Mouse (Mus musculus): ENCODE measurements around the gene Fbxw11. TPM values are rescaled to one million over a fixed set of nuclear protein-coding genes. Genes with fewer than 3 reads are reported as not detected.
A peak's percentile ranks its signal among the peaks of the same experiment; 100 is the strongest.
"Not testable (repeated sequence)": the region's sequence is repeated elsewhere in the genome, so short reads cannot be mapped to it uniquely, and the experiment has no call there.

The Fbxw11 gene
- polyA plus RNA-seq, 1 experiment from 2014 or later: 65.7 TPM

GRCm38 (mm10) chr11:32682335-32683102 is 40.0 kb downstream of the Fbxw11 start:
- 78% methylated on average over 5 of the region's 5 CpGs for WGBS

GRCm38 (mm10) chr11:32684690-32685254 is 42.2 kb downstream of the Fbxw11 start:
- no peak overlapping the region for H3K4me3 ChIP-seq (replicated peaks)
- WGBS: 72% methylated on average over 3 of the region's 3 CpGs
- ATAC-seq: no peak

More at GRCm38 (mm10) chr11:32682335-32683102, 40.0 kb downstream of the Fbxw11 start:
- peaks cover 27% of the 10 kb centered on the region for H3K4me1 ChIP-seq (replicated peaks)
- H3K9me3 ChIP-seq: no peaks in the 10 kb centered on the region
- ATAC-seq: no peak
- no peak overlapping the region for H3K27ac ChIP-seq
- H3K36me3 ChIP-seq: no peaks in the 10 kb centered on the region
- H3K27me3 ChIP-seq (replicated peaks): no peaks in the 10 kb centered on the region
- no peak overlapping the region for H3K4me2 ChIP-seq (replicated peaks)
- no peak overlapping the region for H3K4me3 ChIP-seq (replicated peaks)
- no peak overlapping the region for H3K9ac ChIP-seq

GRCm38 (mm10) chr11:32688245-32688855 is 45.8 kb downstream of the Fbxw11 start:
- ATAC-seq: no peak
- Histone ChIP-seq H3K4me1 (replicated peaks) (peaks cover 7% of the 10 kb centered on the region; the same call in 1 of the 2 replicates), H3K9ac (no peak overlapping the region), H3K4me2 (replicated peaks) (no peak overlapping the region), H3K36me3 (no peaks in the 10 kb centered on the region), H3K9me3 (no peaks in the 10 kb centered on the region), H3K27me3 (replicated peaks) (no peaks in the 10 kb centered on the region), H3K27ac (no peak overlapping the region), H3K4me3 (replicated peaks) (no peak overlapping the region)
- 85% methylated on average over 2 of the region's 2 CpGs for WGBS

More at GRCm38 (mm10) chr11:32684690-32685254, 42.2 kb downstream of the Fbxw11 start:
- Histone ChIP-seq H3K27me3 (replicated peaks) (no peaks in the 10 kb centered on the region), H3K27ac (no peak overlapping the region), H3K4me1 (replicated peaks) (peaks cover 13% of the 10 kb centered on the region), H3K4me2 (replicated peaks) (no peak overlapping the region), H3K36me3 (no peaks in the 10 kb centered on the region), H3K9ac (no peak overlapping the region; the same call in 1 of the 2 replicates), H3K9me3 (no peaks in the 10 kb centered on the region)

- H3K4me3 ChIP-seq (replicated peaks): no peak overlapping the region
- H3K27me3 ChIP-seq (replicated peaks): no peaks in the 10 kb centered on the region
- H3K9me3 ChIP-seq: no peaks in the 10 kb centered on the region
- no peak overlapping the region for H3K27ac ChIP-seq
- H3K4me1 ChIP-seq (replicated peaks): peaks cover 3% of the 10 kb centered on the region; the same call in 1 of the 2 replicates
- no peak overlapping the region for H3K4me2 ChIP-seq (replicated peaks)
- ATAC-seq: no peak
- no peaks in the 10 kb centered on the region for H3K36me3 ChIP-seq
- WGBS: 94% methylated on average over 1 of the region's 1 CpGs
- no peak overlapping the region for H3K9ac ChIP-seq
These were observed 47.0 kb downstream of the Fbxw11 start for GRCm38 (mm10) chr11:32689510-32689909.

- Histone ChIP-seq H3K4me3 (replicated peaks) (no peak overlapping the region), H3K27me3 (replicated peaks) (no peaks in the 10 kb centered on the region), H3K36me3 (no peaks in the 10 kb centered on the region), H3K9ac (no peak overlapping the region), H3K9me3 (no peaks in the 10 kb centered on the region), H3K4me1 (replicated peaks) (peaks cover 5% of the 10 kb centered on the region), H3K4me2 (replicated peaks) (no peak overlapping the region), H3K27ac (no peak overlapping the region)
- no peak for ATAC-seq
- WGBS: 98% methylated on average over 1 of the region's 1 CpGs
These were observed 50.3 kb downstream of the Fbxw11 start for GRCm38 (mm10) chr11:32692834-32693233.

- Histone ChIP-seq H3K4me3 (replicated peaks) (no peak overlapping the region), H3K4me1 (replicated peaks) (peaks cover 9% of the 10 kb centered on the region), H3K27me3 (replicated peaks) (no peaks in the 10 kb centered on the region), H3K27ac (no peak overlapping the region), H3K4me2 (replicated peaks) (no peak overlapping the region), H3K36me3 (no peaks in the 10 kb centered on the region), H3K9me3 (no peaks in the 10 kb centered on the region), H3K9ac (no peak overlapping the region)
- WGBS: 40% methylated on average over 7 of the region's 7 CpGs
- peak; percentile 78 for ATAC-seq
These were observed 51.1 kb downstream of the Fbxw11 start for GRCm38 (mm10) chr11:32693431-32694141.

GRCm38 (mm10) chr11:32694322-32695003 is 51.9 kb downstream of the Fbxw11 start:
- not testable (repeated sequence) for H3K27ac ChIP-seq; H3K36me3 ChIP-seq; H3K4me3 ChIP-seq (replicated peaks); H3K9ac ChIP-seq; H3K27me3 ChIP-seq (replicated peaks); ATAC-seq; H3K9me3 ChIP-seq; H3K4me2 ChIP-seq (replicated peaks); H3K4me1 ChIP-seq (replicated peaks)
- WGBS: 70% methylated on average over 9 of the region's 9 CpGs

- peaks cover 9% of the 10 kb centered on the region for H3K4me1 ChIP-seq (replicated peaks)
- no peak overlapping the region for H3K9ac ChIP-seq
- H3K9me3 ChIP-seq: no peaks in the 10 kb centered on the region
- H3K27me3 ChIP-seq (replicated peaks): no peaks in the 10 kb centered on the region
- no peak for ATAC-seq
- H3K27ac ChIP-seq: no peak overlapping the region; the same call in 1 of the 2 replicates
- H3K4me3 ChIP-seq (replicated peaks): no peak overlapping the region
- 18% methylated on average over 2 of the region's 2 CpGs for WGBS
- no peak overlapping the region for H3K4me2 ChIP-seq (replicated peaks)
- no peaks in the 10 kb centered on the region for H3K36me3 ChIP-seq
These were observed 54.0 kb downstream of the Fbxw11 start for GRCm38 (mm10) chr11:32696446-32697090.

GRCm38 (mm10) chr11:32697695-32698094 is 55.2 kb downstream of the Fbxw11 start:
- WGBS: 63% methylated on average over 3 of the region's 3 CpGs

GRCm38 (mm10) chr11:32699913-32700493 is 57.5 kb downstream of the Fbxw11 start:
- Histone ChIP-seq H3K9me3 (no peaks in the 10 kb centered on the region), H3K4me1 (replicated peaks) (peaks cover 9% of the 10 kb centered on the region; the same call in 1 of the 2 replicates), H3K9ac (no peak overlapping the region), H3K36me3 (no peaks in the 10 kb centered on the region), H3K27me3 (replicated peaks) (no peaks in the 10 kb centered on the region), H3K4me2 (replicated peaks) (no peak overlapping the region), H3K27ac (no peak overlapping the region), H3K4me3 (replicated peaks) (no peak overlapping the region)
- WGBS: 80% methylated on average over 3 of the region's 3 CpGs
- ATAC-seq: no peak

More at GRCm38 (mm10) chr11:32697695-32698094, 55.2 kb downstream of the Fbxw11 start:
- Histone ChIP-seq H3K9me3 (no peaks in the 10 kb centered on the region), H3K27ac (no peak overlapping the region), H3K4me2 (replicated peaks) (no peak overlapping the region), H3K9ac (no peak overlapping the region), H3K4me3 (replicated peaks) (no peak overlapping the region), H3K36me3 (no peaks in the 10 kb centered on the region), H3K27me3 (replicated peaks) (no peaks in the 10 kb centered on the region), H3K4me1 (replicated peaks) (peaks cover 9% of the 10 kb centered on the region)
- no peak for ATAC-seq

- 62% methylated on average over 3 of the region's 3 CpGs for WGBS
- H3K4me3 ChIP-seq (replicated peaks): no peak overlapping the region
- H3K9me3 ChIP-seq: no peaks in the 10 kb centered on the region
- H3K9ac ChIP-seq: no peak overlapping the region
- no peak for ATAC-seq
- H3K36me3 ChIP-seq: no peaks in the 10 kb centered on the region
- H3K27me3 ChIP-seq (replicated peaks): no peaks in the 10 kb centered on the region
- H3K4me1 ChIP-seq (replicated peaks): peaks cover 6% of the 10 kb centered on the region; the same call in 1 of the 2 replicates
- H3K4me2 ChIP-seq (replicated peaks): no peak overlapping the region
- no peak overlapping the region for H3K27ac ChIP-seq
These were observed 59.0 kb downstream of the Fbxw11 start for GRCm38 (mm10) chr11:32701566-32701965.
